Mouse (Mus musculus) liver, embryonic 11.5 days (tissue): ENCODE measurements around the gene Adamtsl4. TPM values are rescaled to one million over a fixed set of nuclear protein-coding genes. Genes with fewer than 3 reads are reported as not detected.
"Not testable (repeated sequence)": the region's sequence is repeated elsewhere in the genome, so short reads cannot be mapped to it uniquely, and the experiment has no call there.

Experiments used
- ATAC-seq: fragments of 200-750 bp; cut with Nextera tagmentation; replicated peaks from 2 replicates; pipeline ENCODE4 v1.8.0; 2017; ENCODE audit warnings: moderate number of reproducible peaks, mild to moderate bottlenecking, moderate TSS enrichment, moderate library complexity; ENCODE audit not compliant: low FRiP score
- DNase-seq: peaks from one replicate; pipeline ENCODE4 v3.0.0-alpha.2; 2017; ENCODE audit warnings: low spot score
- H3K27ac ChIP-seq: fragments of 300-500 bp; sonication (generic); 2 replicates; pipeline ENCODE4 v1.5.1; 2014; ENCODE audit warnings: mild to moderate bottlenecking, low read depth, low read length, control low read depth
- H3K27me3 ChIP-seq: fragments of 300-500 bp; sonication (generic); replicated peaks from 2 replicates; pipeline ENCODE4 v1.6.1; 2014; ENCODE audit warnings: low read length, mixed read lengths; ENCODE audit not compliant: control insufficient read depth, insufficient read depth
- H3K36me3 ChIP-seq: fragments of 300-500 bp; sonication (generic); 2 replicates; pipeline ENCODE4 v1.6.1; 2014; ENCODE audit warnings: mild to moderate bottlenecking, low read length, moderate library complexity, mixed read lengths; ENCODE audit not compliant: control insufficient read depth, insufficient read depth
- H3K4me1 ChIP-seq: fragments of 300-500 bp; sonication (generic); replicated peaks from 2 replicates; pipeline ENCODE4 v1.6.1; 2014; ENCODE audit warnings: low read length, mixed read lengths; ENCODE audit not compliant: control insufficient read depth, insufficient read depth
- H3K4me2 ChIP-seq: fragments of 300-500 bp; sonication (generic); 2 replicates; pipeline ENCODE4 v1.6.1; 2014; ENCODE audit warnings: mild to moderate bottlenecking, control low read depth, moderate library complexity
- H3K4me3 ChIP-seq: fragments of 300-500 bp; sonication (generic); 2 replicates; pipeline ENCODE4 v1.5.1; 2014; ENCODE audit warnings: low read depth, low read length, control low read depth
- H3K9ac ChIP-seq: fragments of 300-500 bp; sonication (generic); 2 replicates; pipeline ENCODE4 v1.6.1; 2014; ENCODE audit warnings: low read depth, low read length, control low read depth
- H3K9me3 ChIP-seq: fragments of 300-500 bp; sonication (generic); 2 replicates; pipeline ENCODE4 v1.6.1; 2016; ENCODE audit warnings: low read length, inconsistent platforms, mixed read lengths; ENCODE audit not compliant: control insufficient read depth
- WGBS: fragments of 180-500 bp; shearing (Covaris S2); extraction: QIAGEN DNeasy Blood & Tissue Kit; methylation state at CpG from one replicate; pipeline ENCODE4 v1.1.7; 2014; 5-methylcytosine and 5-hydroxymethylcytosine counted together
- polyA plus RNA-seq: library from polyadenylated mRNA; unstranded; fragments of >200 nt; fragmentation: Nextera tagmentation; extraction: Ambion mirVana; gene quantifications from 2 replicates; pipeline ENCODE4 v1.2.1, GENCODE M21; 2014

Gene Adamtsl4
- polyA plus RNA-seq, 1 experiment from 2014 or later: 1.2 TPM

GRCm38 (mm10) chr3:95675301-95676092, 12.2 kb downstream of the Adamtsl4 start:
- no peaks in the 10 kb centered on the region for H3K9me3 ChIP-seq
- ATAC-seq (peak; percentile 49), DNase-seq (peak; percentile 68)
- peak overlapping the region; percentile 87 for H3K27ac ChIP-seq
- H3K9ac ChIP-seq: peak overlapping the region; percentile 66
- no peaks in the 10 kb centered on the region for H3K27me3 ChIP-seq
- peak overlapping the region; percentile 71 for H3K4me2 ChIP-seq
- H3K4me1 ChIP-seq: peaks cover 58% of the 10 kb centered on the region
- 16% methylated on average over 8 of the region's 8 CpGs for WGBS
- no peaks in the 10 kb centered on the region; the same call in 1 of the 2 replicates for H3K36me3 ChIP-seq
- H3K4me3 ChIP-seq: peak overlapping the region; percentile 31; the same call in 1 of the 2 replicates

- Histone ChIP-seq H3K4me3 (peak overlapping the region; percentile 31; the same call in 1 of the 2 replicates), H3K27me3 (no peaks in the 10 kb centered on the region), H3K27ac (peak overlapping the region; percentile 87), H3K36me3 (no peaks in the 10 kb centered on the region; the same call in 1 of the 2 replicates), H3K4me1 (peaks cover 55% of the 10 kb centered on the region), H3K4me2 (peak overlapping the region; percentile 71), H3K9me3 (no peaks in the 10 kb centered on the region), H3K9ac (peak overlapping the region; percentile 66)
- no peak for DNase-seq
- ATAC-seq: peak; percentile 47
- 7% methylated on average over 6 of the region's 6 CpGs for WGBS
These were observed 12.9 kb downstream of the Adamtsl4 start for GRCm38 (mm10) chr3:95674812-95675211.

GRCm38 (mm10) chr3:95674236-95674635, 13.5 kb downstream of the Adamtsl4 start:
- H3K27me3 ChIP-seq: no peaks in the 10 kb centered on the region
- peak overlapping the region; percentile 66 for H3K9ac ChIP-seq
- peak overlapping the region; percentile 31 for H3K4me3 ChIP-seq
- peak overlapping the region; percentile 71 for H3K4me2 ChIP-seq
- H3K9me3 ChIP-seq: no peaks in the 10 kb centered on the region
- peaks cover 55% of the 10 kb centered on the region for H3K4me1 ChIP-seq
- peak overlapping the region; percentile 87 for H3K27ac ChIP-seq
- 4% methylated on average over 2 of the region's 2 CpGs for WGBS
- H3K36me3 ChIP-seq: peaks cover 3% of the 10 kb centered on the region; the same call in 1 of the 2 replicates
- ATAC-seq (peak; percentile 90), DNase-seq (peak; percentile 78)

GRCm38 (mm10) chr3:95673707-95674211, 14.0 kb downstream of the Adamtsl4 start:
- no peaks in the 10 kb centered on the region for H3K9me3 ChIP-seq
- peaks cover 4% of the 10 kb centered on the region; the same call in 1 of the 2 replicates for H3K36me3 ChIP-seq
- H3K4me2 ChIP-seq: peak overlapping the region; percentile 71
- WGBS: 7% methylated on average over 11 of the region's 11 CpGs
- H3K4me3 ChIP-seq: peak overlapping the region; percentile 31
- DNase-seq (no peak), ATAC-seq (peak; percentile 37; the same call in 1 of the 2 replicates)
- H3K9ac ChIP-seq: peak overlapping the region; percentile 66
- no peaks in the 10 kb centered on the region for H3K27me3 ChIP-seq
- peaks cover 55% of the 10 kb centered on the region for H3K4me1 ChIP-seq
- peak overlapping the region; percentile 87 for H3K27ac ChIP-seq

- H3K4me1 ChIP-seq: peaks cover 61% of the 10 kb centered on the region
- H3K9ac ChIP-seq: peak overlapping the region; percentile 66
- no peak for DNase-seq
- H3K36me3 ChIP-seq: peaks cover 6% of the 10 kb centered on the region; the same call in 1 of the 2 replicates
- H3K27ac ChIP-seq: peak overlapping the region; percentile 87
- no peaks in the 10 kb centered on the region for H3K9me3 ChIP-seq
- H3K4me3 ChIP-seq: no peak overlapping the region; the same call in 1 of the 2 replicates
- no peak for ATAC-seq
- 44% methylated on average over 10 of the region's 10 CpGs for WGBS
- H3K27me3 ChIP-seq: no peaks in the 10 kb centered on the region
- H3K4me2 ChIP-seq: peak overlapping the region; percentile 71
These were observed 14.6 kb downstream of the Adamtsl4 start for GRCm38 (mm10) chr3:95672861-95673706.

- H3K4me3 ChIP-seq: no peak overlapping the region
- H3K27me3 ChIP-seq: no peaks in the 10 kb centered on the region
- ATAC-seq: no peak
- peaks cover 6% of the 10 kb centered on the region; the same call in 1 of the 2 replicates for H3K36me3 ChIP-seq
- H3K9ac ChIP-seq: no peak overlapping the region
- 51% methylated on average over 3 of the region's 3 CpGs for WGBS
- DNase-seq: no peak
- H3K4me1 ChIP-seq: peaks cover 68% of the 10 kb centered on the region
- H3K27ac ChIP-seq: peak overlapping the region; percentile 87
- H3K9me3 ChIP-seq: no peaks in the 10 kb centered on the region
- H3K4me2 ChIP-seq: no peak overlapping the region
These were observed 15.3 kb downstream of the Adamtsl4 start for GRCm38 (mm10) chr3:95672461-95672860.

GRCm38 (mm10) chr3:95671201-95671600, 16.5 kb downstream of the Adamtsl4 start:
- H3K9ac ChIP-seq: no peak overlapping the region

GRCm38 (mm10) chr3:95670419-95670818, 17.3 kb downstream of the Adamtsl4 start:
- H3K27me3 ChIP-seq, H3K36me3 ChIP-seq, H3K4me2 ChIP-seq, H3K9ac ChIP-seq, ATAC-seq, DNase-seq, H3K4me3 ChIP-seq, H3K9me3 ChIP-seq, H3K27ac ChIP-seq: not testable (repeated sequence)
- H3K4me1 ChIP-seq: peaks cover 69% of the 10 kb centered on the region
- 92% methylated on average over 3 of the region's 3 CpGs for WGBS

More at GRCm38 (mm10) chr3:95671201-95671600, 16.5 kb downstream of the Adamtsl4 start:
- H3K27me3 ChIP-seq: no peaks in the 10 kb centered on the region
- H3K27ac ChIP-seq: 0 out of 2 replicates have a peak overlapping the region, but pooled peaks have one; percentile 3
- H3K4me2 ChIP-seq: no peak overlapping the region
- H3K4me1 ChIP-seq: peaks cover 71% of the 10 kb centered on the region
- DNase-seq (no peak), ATAC-seq (no peak)
- H3K9me3 ChIP-seq: no peaks in the 10 kb centered on the region
- WGBS: 83% methylated on average over 5 of the region's 5 CpGs
- H3K36me3 ChIP-seq: peaks cover 6% of the 10 kb centered on the region; the same call in 1 of the 2 replicates
- no peak overlapping the region for H3K4me3 ChIP-seq
